Mouse (Mus musculus): ENCODE data around the gene Abcc6.

DNA sequence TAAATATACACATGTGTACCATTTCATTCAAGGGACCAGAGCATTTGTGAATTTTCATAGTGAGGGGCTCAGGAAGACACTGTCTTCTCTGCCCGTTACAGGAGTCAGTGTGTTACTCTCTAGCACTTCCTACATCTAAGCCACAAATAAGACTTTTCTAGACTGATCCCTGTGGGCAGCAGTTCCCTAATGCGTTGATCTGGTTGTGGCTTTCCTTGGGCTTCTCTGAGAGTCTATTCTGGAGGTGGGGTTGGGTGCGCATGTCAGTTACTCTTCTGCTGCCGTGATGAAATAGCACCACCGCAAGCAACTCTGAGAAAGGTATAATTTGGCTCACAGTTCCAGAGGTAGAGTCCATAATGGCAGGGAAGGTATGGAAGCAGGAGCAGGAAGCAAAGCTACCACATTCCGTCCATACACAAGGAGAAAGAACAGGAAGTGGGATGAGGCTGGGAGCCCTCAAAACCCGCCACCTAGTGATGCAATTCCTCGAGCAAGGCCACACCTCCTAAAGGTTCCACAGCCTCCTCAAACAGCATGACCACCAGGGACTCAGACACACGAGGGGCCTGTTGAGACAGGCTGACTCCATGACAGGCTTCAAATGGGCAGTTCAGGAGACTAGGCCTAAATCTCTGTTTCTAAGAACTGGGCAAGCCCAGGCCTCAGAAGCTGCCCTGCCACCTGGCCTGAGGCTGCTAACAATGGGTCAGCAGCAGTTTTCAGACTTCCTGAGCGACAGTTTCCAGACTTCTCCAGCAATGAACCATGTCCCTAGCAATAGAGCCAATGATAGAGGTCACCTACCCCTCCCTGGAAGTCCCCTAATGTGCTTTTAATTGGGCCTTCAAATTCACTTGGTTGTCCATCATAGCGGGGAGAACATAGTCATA lies 58.0 kb downstream of the Abcc6 start:
- no peak for TF ChIP-seq CTCF (IDR thresholded peaks at IDR 0.05; ENCODE audit: low read depth)
- no peak for TF ChIP-seq EP300 (IDR thresholded peaks at IDR 0.05; ENCODE audit: low read depth)
